Mouse (Mus musculus): ENCODE measurements around the gene Tmem252. TPM values are rescaled to one million over a fixed set of nuclear protein-coding genes. Genes with fewer than 3 reads are reported as not detected.
A peak's percentile ranks its signal among the peaks of the same experiment; 100 is the strongest.

Gene Tmem252
- total RNA-seq (2014; fragmentation: Nextera tagmentation) (not detected in 2 replicates), total RNA-seq (2017) (0.05 and 0.12 TPM in 2 replicates), polyA plus RNA-seq (2012) (not detected in 2 replicates)

DNA sequence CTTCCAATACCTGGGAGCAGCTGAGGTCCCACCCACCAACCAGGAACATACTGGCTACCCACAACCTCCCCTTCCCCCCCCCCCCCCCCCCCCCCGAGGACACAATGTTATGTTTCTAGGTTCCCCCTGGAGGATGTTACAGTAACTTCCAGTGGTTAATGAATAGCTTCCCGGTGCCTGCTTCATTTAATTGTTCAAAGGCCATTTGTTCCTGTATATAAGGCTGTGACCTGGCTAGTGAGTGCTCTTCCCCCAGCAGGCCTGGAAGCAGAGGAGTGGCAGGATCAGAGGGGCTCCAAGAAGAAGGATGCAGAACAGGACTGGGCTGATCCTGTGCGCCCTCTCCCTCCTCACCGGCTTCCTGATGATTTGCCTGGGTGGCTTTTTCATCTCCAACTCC lies at the start of gene Tmem252:
Gene Tmem252, plus strand, starts transcription at position 247 of the 400 bp plus-strand sequence.
- Histone ChIP-seq H3K27me3 (ENCODE audit: insufficient read depth, low read length) (peaks cover 11% of the 10 kb centered on the region; the same call in 1 of the 2 replicates), H3K36me3 (replicated peaks) (no peaks in the 10 kb centered on the region), H3K4me1 (ENCODE audit: insufficient read depth, low read depth, low read length) (no peaks in the 10 kb centered on the region), H3K9me3 (replicated peaks) (no peaks in the 10 kb centered on the region), H3K4me3 (ENCODE audit: low read depth, low read length) (no peak within 1 kb of the TSS)
- DNase-seq (ENCODE audit: low spot score): no peak
- no peak for TF ChIP-seq CTCF (IDR thresholded peaks at IDR 0.05; ENCODE audit: low read depth, low read length)
- TF ChIP-seq POLR2AphosphoS5 (IDR thresholded peaks at IDR 0.05; ENCODE audit: insufficient replicate concordance, low read depth, low read length): no peak
- no peak for TF ChIP-seq TAL1 (conservative IDR thresholded peaks at IDR 0.05; ENCODE audit: low read depth, low read length)
- no peak for TF ChIP-seq GATA2 (IDR thresholded peaks at IDR 0.05; ENCODE audit: borderline replicate concordance, low read depth, low read length)
- TF ChIP-seq GATA1 (IDR thresholded peaks at IDR 0.05; ENCODE audit: borderline replicate concordance, low read length): no peak
- ATAC-seq (ENCODE audit: extremely low read depth, insufficient number of reproducible peaks, low FRiP score, poor library complexity, severe bottlenecking): no peak

GRCm38 (mm10) chr19:24628049-24628448 lies 45.8 kb upstream of the Tmem252 start:
- ATAC-seq (ENCODE audit: extremely low read depth, insufficient number of reproducible peaks, low FRiP score, poor library complexity, severe bottlenecking) (no peak), DNase-seq (ENCODE audit: low spot score) (no peak)
- peaks cover 37% of the 10 kb centered on the region for H3K27me3 ChIP-seq (ENCODE audit: insufficient read depth, low read length)
- no peaks in the 10 kb centered on the region for H3K9me3 ChIP-seq (replicated peaks)
- TF ChIP-seq GATA1 (IDR thresholded peaks at IDR 0.05; ENCODE audit: borderline replicate concordance, low read length) (no peak), GATA2 (IDR thresholded peaks at IDR 0.05; ENCODE audit: borderline replicate concordance, low read depth, low read length) (no peak), POLR2AphosphoS5 (IDR thresholded peaks at IDR 0.05; ENCODE audit: insufficient replicate concordance, low read depth, low read length) (no peak), CTCF (IDR thresholded peaks at IDR 0.05; ENCODE audit: low read depth, low read length) (no peak), TAL1 (conservative IDR thresholded peaks at IDR 0.05; ENCODE audit: low read depth, low read length) (no peak)
- no peak overlapping the region for H3K4me3 ChIP-seq (ENCODE audit: low read depth, low read length)
- H3K36me3 ChIP-seq (replicated peaks): no peaks in the 10 kb centered on the region
- H3K4me1 ChIP-seq (ENCODE audit: insufficient read depth, low read depth, low read length): peaks cover 2% of the 10 kb centered on the region; the same call in 1 of the 2 replicates

DNA sequence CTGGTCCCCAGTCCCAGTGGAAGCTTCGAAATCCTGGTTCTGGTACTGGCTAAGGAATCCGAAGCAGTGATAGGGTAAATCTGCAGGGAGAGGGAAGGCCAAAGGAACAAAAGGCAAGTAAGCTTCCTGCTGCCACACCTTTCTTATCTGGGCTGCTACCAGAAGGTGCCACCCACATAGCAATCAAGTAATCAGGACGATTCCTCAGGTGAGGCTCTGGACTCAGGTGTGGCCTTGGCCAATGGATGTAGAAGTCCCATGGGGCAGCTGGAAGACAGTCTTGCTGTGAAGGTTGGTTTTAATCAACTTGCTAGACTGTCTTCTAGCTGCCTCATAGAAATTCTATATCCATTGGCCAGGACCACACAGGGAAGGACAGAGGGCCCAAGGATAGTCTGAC lies 40.8 kb upstream of the Tmem252 start:
- no peak overlapping the region for H3K4me3 ChIP-seq (ENCODE audit: low read depth, low read length)
- TF ChIP-seq CTCF (IDR thresholded peaks at IDR 0.05; ENCODE audit: low read depth, low read length) (no peak), TAL1 (conservative IDR thresholded peaks at IDR 0.05; ENCODE audit: low read depth, low read length) (no peak), GATA2 (IDR thresholded peaks at IDR 0.05; ENCODE audit: borderline replicate concordance, low read depth, low read length) (no peak), POLR2AphosphoS5 (IDR thresholded peaks at IDR 0.05; ENCODE audit: insufficient replicate concordance, low read depth, low read length) (no peak), GATA1 (IDR thresholded peaks at IDR 0.05; ENCODE audit: borderline replicate concordance, low read length) (no peak)
- DNase-seq (ENCODE audit: low spot score): no peak
- H3K27me3 ChIP-seq (ENCODE audit: insufficient read depth, low read length): peaks cover 30% of the 10 kb centered on the region
- H3K9me3 ChIP-seq (replicated peaks): no peaks in the 10 kb centered on the region
- H3K4me1 ChIP-seq (ENCODE audit: insufficient read depth, low read depth, low read length): peaks cover 8% of the 10 kb centered on the region
- ATAC-seq (ENCODE audit: extremely low read depth, insufficient number of reproducible peaks, low FRiP score, poor library complexity, severe bottlenecking): no peak
- H3K36me3 ChIP-seq (replicated peaks): no peaks in the 10 kb centered on the region

DNA sequence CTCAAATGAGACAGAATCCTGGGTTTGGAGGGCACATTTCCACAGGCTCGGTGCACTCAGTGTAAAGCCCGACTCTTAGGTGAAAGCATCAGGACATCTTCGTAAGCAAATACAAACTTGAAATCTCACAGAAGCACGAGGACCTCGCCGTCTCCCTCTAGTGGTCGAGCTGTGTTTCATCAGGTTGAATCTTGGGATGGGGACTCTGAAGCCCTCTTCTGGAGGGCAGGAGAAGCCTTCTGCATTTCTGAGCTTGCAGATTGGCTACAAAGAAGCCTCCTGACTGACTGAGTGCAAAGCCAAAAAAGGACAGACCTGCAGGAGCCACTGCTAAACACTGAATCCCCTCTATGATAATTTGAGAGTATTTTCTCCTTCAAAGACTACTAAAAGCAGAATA lies 39.2 kb upstream of the Tmem252 start:
- DNase-seq (ENCODE audit: low spot score): peak; percentile 54
- no peak; the same call in 1 of the 2 replicates for ATAC-seq (ENCODE audit: extremely low read depth, insufficient number of reproducible peaks, low FRiP score, poor library complexity, severe bottlenecking)

DNA sequence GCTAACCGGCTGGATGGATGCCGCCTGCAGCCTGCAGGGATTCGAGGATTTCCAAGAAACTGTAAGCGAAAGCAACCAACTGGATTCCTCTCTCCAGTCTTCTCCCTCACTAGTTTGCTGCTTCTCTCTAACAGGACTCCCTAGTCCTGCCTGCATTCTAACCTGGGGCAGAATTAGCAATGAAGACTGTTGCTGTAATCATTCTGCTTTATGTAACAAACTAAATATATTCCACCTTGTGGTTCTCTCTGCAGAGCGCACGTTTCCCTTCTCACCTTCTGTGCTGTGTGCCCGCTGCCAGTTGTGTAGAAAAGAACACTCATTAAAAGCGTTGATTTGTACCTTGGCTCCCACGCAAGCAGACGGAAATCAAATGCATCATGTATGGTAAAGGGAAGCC lies 37.2 kb upstream of the Tmem252 start:
- ATAC-seq (ENCODE audit: extremely low read depth, insufficient number of reproducible peaks, low FRiP score, poor library complexity, severe bottlenecking) (no peak), DNase-seq (ENCODE audit: low spot score) (no peak)
- TF ChIP-seq POLR2AphosphoS5 (IDR thresholded peaks at IDR 0.05; ENCODE audit: insufficient replicate concordance, low read depth, low read length) (no peak), GATA2 (IDR thresholded peaks at IDR 0.05; ENCODE audit: borderline replicate concordance, low read depth, low read length) (no peak), CTCF (IDR thresholded peaks at IDR 0.05; ENCODE audit: low read depth, low read length) (no peak), TAL1 (conservative IDR thresholded peaks at IDR 0.05; ENCODE audit: low read depth, low read length) (no peak), GATA1 (IDR thresholded peaks at IDR 0.05; ENCODE audit: borderline replicate concordance, low read length) (no peak)
- Histone ChIP-seq H3K4me1 (ENCODE audit: insufficient read depth, low read depth, low read length) (peaks cover 6% of the 10 kb centered on the region), H3K36me3 (replicated peaks) (no peaks in the 10 kb centered on the region), H3K4me3 (ENCODE audit: low read depth, low read length) (no peak overlapping the region), H3K9me3 (replicated peaks) (no peaks in the 10 kb centered on the region), H3K27me3 (ENCODE audit: insufficient read depth, low read length) (peaks cover 15% of the 10 kb centered on the region)

More for the DNA sequence above, 39.2 kb upstream of the Tmem252 start:
- Histone ChIP-seq H3K4me3 (ENCODE audit: low read depth, low read length) (no peak overlapping the region), H3K27me3 (ENCODE audit: insufficient read depth, low read length) (peaks cover 25% of the 10 kb centered on the region), H3K9me3 (replicated peaks) (no peaks in the 10 kb centered on the region), H3K36me3 (replicated peaks) (no peaks in the 10 kb centered on the region), H3K4me1 (ENCODE audit: insufficient read depth, low read depth, low read length) (peaks cover 8% of the 10 kb centered on the region)
- TF ChIP-seq CTCF (IDR thresholded peaks at IDR 0.05; ENCODE audit: low read depth, low read length): peak; percentile 51
- no peak for TF ChIP-seq TAL1 (conservative IDR thresholded peaks at IDR 0.05; ENCODE audit: low read depth, low read length)

GRCm38 (mm10) chr19:24637988-24638387 lies 35.8 kb upstream of the Tmem252 start:
- no peak overlapping the region for H3K4me3 ChIP-seq (ENCODE audit: low read depth, low read length)
- no peaks in the 10 kb centered on the region for H3K36me3 ChIP-seq (replicated peaks)
- no peak for DNase-seq (ENCODE audit: low spot score)
- H3K9me3 ChIP-seq (replicated peaks): no peaks in the 10 kb centered on the region
- peaks cover 13% of the 10 kb centered on the region for H3K27me3 ChIP-seq (ENCODE audit: insufficient read depth, low read length)
- TF ChIP-seq CTCF (IDR thresholded peaks at IDR 0.05; ENCODE audit: low read depth, low read length) (no peak), GATA1 (IDR thresholded peaks at IDR 0.05; ENCODE audit: borderline replicate concordance, low read length) (no peak)
- H3K4me1 ChIP-seq (ENCODE audit: insufficient read depth, low read depth, low read length): peaks cover 6% of the 10 kb centered on the region
- no peak for ATAC-seq (ENCODE audit: extremely low read depth, insufficient number of reproducible peaks, low FRiP score, poor library complexity, severe bottlenecking)

DNA sequence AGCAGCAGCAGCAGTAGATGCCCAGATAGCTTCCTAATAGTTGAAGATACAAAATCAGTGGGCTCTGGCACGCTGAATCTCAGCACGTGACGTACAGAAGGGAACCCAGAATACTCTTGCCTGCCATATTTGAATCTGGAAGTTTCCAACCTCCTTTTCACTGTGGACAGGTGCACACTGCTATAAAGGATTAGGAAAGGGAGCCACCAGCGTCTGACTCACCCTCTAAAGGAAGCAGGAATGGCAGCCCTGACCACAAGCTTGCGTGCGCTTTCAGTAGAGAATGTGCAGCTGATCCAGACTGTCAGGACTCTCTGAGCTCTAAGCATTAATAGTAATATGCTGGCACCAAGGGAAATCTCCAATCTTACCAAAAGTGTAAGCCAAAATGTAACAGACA lies 32.8 kb upstream of the Tmem252 start:
- Histone ChIP-seq H3K36me3 (replicated peaks) (no peaks in the 10 kb centered on the region), H3K9me3 (replicated peaks) (no peaks in the 10 kb centered on the region), H3K4me3 (ENCODE audit: low read depth, low read length) (no peak overlapping the region), H3K27me3 (ENCODE audit: insufficient read depth, low read length) (peaks cover 6% of the 10 kb centered on the region; the same call in 1 of the 2 replicates), H3K4me1 (ENCODE audit: insufficient read depth, low read depth, low read length) (no peaks in the 10 kb centered on the region)
- ATAC-seq (ENCODE audit: extremely low read depth, insufficient number of reproducible peaks, low FRiP score, poor library complexity, severe bottlenecking): no peak
- no peak for TF ChIP-seq POLR2AphosphoS5 (IDR thresholded peaks at IDR 0.05; ENCODE audit: insufficient replicate concordance, low read depth, low read length)
- TF ChIP-seq GATA2 (IDR thresholded peaks at IDR 0.05; ENCODE audit: borderline replicate concordance, low read depth, low read length): no peak
- no peak for TF ChIP-seq TAL1 (conservative IDR thresholded peaks at IDR 0.05; ENCODE audit: low read depth, low read length)
- TF ChIP-seq GATA1 (IDR thresholded peaks at IDR 0.05; ENCODE audit: borderline replicate concordance, low read length): no peak
- no peak for TF ChIP-seq CTCF (IDR thresholded peaks at IDR 0.05; ENCODE audit: low read depth, low read length)
- no peak for DNase-seq (ENCODE audit: low spot score)
